Mouse (Mus musculus) hindbrain, postnatal 0 days (tissue): Measurements from ENCODE around the gene Ccdc162. TPM values are rescaled to one million over a fixed set of nuclear protein-coding genes. Genes with fewer than 3 reads are reported as not detected.

Experiments used
- ATAC-seq: fragments of 200-750 bp; cut with Nextera tagmentation; 2 replicates; pipeline ENCODE4 v1.8.0; 2017; ENCODE audit warnings: mild to moderate bottlenecking, moderate TSS enrichment, moderate library complexity
- DNase-seq: peaks from one replicate; pipeline ENCODE4 v3.0.0-alpha.2; 2015; ENCODE audit warnings: low spot score
- H3K27ac ChIP-seq: fragments of 300-500 bp; sonication (generic); 2 replicates; pipeline ENCODE4 v1.5.1; 2014; ENCODE audit warnings: mild to moderate bottlenecking
- H3K27me3 ChIP-seq: fragments of 300-500 bp; sonication (generic); 2 replicates; pipeline ENCODE4 v1.6.1; 2014; ENCODE audit warnings: low read length, mixed read lengths; ENCODE audit not compliant: insufficient read depth
- H3K36me3 ChIP-seq: fragments of 300-500 bp; sonication (generic); 2 replicates; pipeline ENCODE4 v1.6.1; 2014; ENCODE audit warnings: low read length, mixed read lengths; ENCODE audit not compliant: insufficient read depth
- H3K4me1 ChIP-seq: fragments of 300-500 bp; sonication (generic); 2 replicates; pipeline ENCODE4 v1.6.1; 2014; ENCODE audit warnings: antibody characterized with exemption, low read length, mixed read lengths; ENCODE audit not compliant: insufficient read depth
- H3K4me2 ChIP-seq: fragments of 300-500 bp; sonication (generic); 2 replicates; pipeline ENCODE4 v1.6.1; 2014; ENCODE audit warnings: low read depth, mild to moderate bottlenecking, low read length, moderate library complexity, mixed read lengths
- H3K4me3 ChIP-seq: fragments of 300-500 bp; sonication (generic); 2 replicates; pipeline ENCODE4 v1.5.1; 2014; ENCODE audit warnings: low read length
- H3K9ac ChIP-seq: fragments of 300-500 bp; sonication (generic); replicated peaks from 2 replicates; pipeline ENCODE4 v1.6.1; 2014; ENCODE audit warnings: mild to moderate bottlenecking, low read length, moderate library complexity, mixed read lengths
- H3K9me3 ChIP-seq: fragments of 300-500 bp; sonication (generic); 2 replicates; pipeline ENCODE4 v1.6.1; 2016; ENCODE audit warnings: low read length, mixed read lengths
- CTCF ChIP-seq: IDR thresholded peaks from 2 replicates; pipeline ENCODE4 v1.5.1; 2016; ENCODE audit warnings: antibody characterized with exemption, control low read depth, low read depth
- WGBS: fragments of 180-500 bp; shearing (Covaris S2); extraction: QIAGEN DNeasy Blood & Tissue Kit; methylation state at CpG from one replicate; pipeline ENCODE4 v1.1.7; 2014; 5-methylcytosine and 5-hydroxymethylcytosine counted together
- polyA plus RNA-seq: library from polyadenylated mRNA; unstranded; fragments of >200 nt; fragmentation: Nextera tagmentation; extraction: Ambion mirVana; gene quantifications from 2 replicates; pipeline ENCODE4 v1.2.1, GENCODE M21; 2015
- total RNA-seq: library from RNA; depleted of rRNA; stranded (reverse); fragments of >200 nt; gene quantifications from 2 replicates; pipeline ENCODE4 v1.2.3, GENCODE M21; 2014

The Ccdc162 gene
- total and polyA plus RNA-seq, 2 experiments from 2014 or later: 2.1 to 3.3 TPM

- WGBS: 96% methylated on average over 2 of the region's 2 CpGs
- no peak overlapping the region for H3K4me2 ChIP-seq
- no peak for DNase-seq
- H3K27ac ChIP-seq: no peak overlapping the region
- no peak for ATAC-seq
- no peak for TF ChIP-seq CTCF
- no peaks in the 10 kb centered on the region for H3K9me3 ChIP-seq
- no peaks in the 10 kb centered on the region for H3K4me1 ChIP-seq
- no peak overlapping the region for H3K9ac ChIP-seq
- no peak overlapping the region for H3K4me3 ChIP-seq
- H3K36me3 ChIP-seq: no peaks in the 10 kb centered on the region
- no peaks in the 10 kb centered on the region for H3K27me3 ChIP-seq
These were observed 96.4 kb downstream of the Ccdc162 start for GRCm38 (mm10) chr10:41619988-41620387.

GRCm38 (mm10) chr10:41615487-41615886, 100.9 kb downstream of the Ccdc162 start:
- Histone ChIP-seq H3K9me3 (no peaks in the 10 kb centered on the region), H3K4me1 (no peaks in the 10 kb centered on the region), H3K27me3 (no peaks in the 10 kb centered on the region), H3K4me3 (no peak overlapping the region), H3K36me3 (no peaks in the 10 kb centered on the region), H3K27ac (no peak overlapping the region), H3K9ac (no peak overlapping the region), H3K4me2 (no peak overlapping the region)
- no peak for TF ChIP-seq CTCF
- DNase-seq (no peak), ATAC-seq (no peak)
- WGBS: 84% methylated on average over 4 of the region's 4 CpGs

- DNase-seq: no peak
- 81% methylated on average over 5 of the region's 5 CpGs for WGBS
These were observed 104.5 kb downstream of the Ccdc162 start for GRCm38 (mm10) chr10:41611941-41612340.

GRCm38 (mm10) chr10:41609475-41609874, 107.0 kb downstream of the Ccdc162 start:
- no peaks in the 10 kb centered on the region for H3K27me3 ChIP-seq
- no peaks in the 10 kb centered on the region for H3K9me3 ChIP-seq
- H3K4me1 ChIP-seq: 0 out of 2 replicates have a peak, but pooled peaks cover 6% of the 10 kb centered on the region
- no peak overlapping the region for H3K4me2 ChIP-seq
- H3K27ac ChIP-seq: no peak overlapping the region
- ATAC-seq: no peak
- WGBS: 96% methylated on average over 1 of the region's 1 CpGs
- no peak overlapping the region for H3K9ac ChIP-seq
- DNase-seq: no peak
- no peaks in the 10 kb centered on the region for H3K36me3 ChIP-seq
- TF ChIP-seq CTCF: no peak
- H3K4me3 ChIP-seq: no peak overlapping the region

More at GRCm38 (mm10) chr10:41611941-41612340, 104.5 kb downstream of the Ccdc162 start:
- Histone ChIP-seq H3K4me3 (no peak overlapping the region), H3K9me3 (no peaks in the 10 kb centered on the region), H3K36me3 (no peaks in the 10 kb centered on the region), H3K9ac (no peak overlapping the region), H3K4me1 (no peaks in the 10 kb centered on the region), H3K27ac (no peak overlapping the region), H3K4me2 (no peak overlapping the region), H3K27me3 (no peaks in the 10 kb centered on the region)
- no peak for ATAC-seq
- no peak for TF ChIP-seq CTCF

GRCm38 (mm10) chr10:41608485-41608884, 107.9 kb downstream of the Ccdc162 start:
- 0 out of 2 replicates have a peak, but pooled peaks cover 6% of the 10 kb centered on the region for H3K4me1 ChIP-seq
- no peak overlapping the region for H3K4me3 ChIP-seq
- no peaks in the 10 kb centered on the region for H3K36me3 ChIP-seq
- 96% methylated on average over 3 of the region's 3 CpGs for WGBS
- no peak overlapping the region for H3K4me2 ChIP-seq
- H3K27me3 ChIP-seq: no peaks in the 10 kb centered on the region
- DNase-seq (no peak), ATAC-seq (no peak)
- no peak for TF ChIP-seq CTCF
- H3K27ac ChIP-seq: no peak overlapping the region
- H3K9me3 ChIP-seq: no peaks in the 10 kb centered on the region
- no peak overlapping the region for H3K9ac ChIP-seq

GRCm38 (mm10) chr10:41602667-41603066, 113.8 kb downstream of the Ccdc162 start:
- Histone ChIP-seq H3K36me3 (no peaks in the 10 kb centered on the region), H3K4me1 (0 out of 2 replicates have a peak, but pooled peaks cover 6% of the 10 kb centered on the region), H3K27ac (no peak overlapping the region), H3K4me3 (no peak overlapping the region), H3K9ac (no peak overlapping the region), H3K9me3 (no peaks in the 10 kb centered on the region), H3K4me2 (no peak overlapping the region), H3K27me3 (no peaks in the 10 kb centered on the region)
- DNase-seq: no peak
- no peak for TF ChIP-seq CTCF
- no peak for ATAC-seq
- 91% methylated on average over 1 of the region's 1 CpGs for WGBS

GRCm38 (mm10) chr10:41601898-41602545, 114.4 kb downstream of the Ccdc162 start:
- no peak for DNase-seq
- no peak overlapping the region for H3K9ac ChIP-seq

More at GRCm38 (mm10) chr10:41601898-41602545, 114.4 kb downstream of the Ccdc162 start:
- Histone ChIP-seq H3K27ac (no peak overlapping the region), H3K4me2 (no peak overlapping the region), H3K36me3 (no peaks in the 10 kb centered on the region), H3K4me1 (0 out of 2 replicates have a peak, but pooled peaks cover 6% of the 10 kb centered on the region), H3K4me3 (no peak overlapping the region), H3K27me3 (no peaks in the 10 kb centered on the region), H3K9me3 (no peaks in the 10 kb centered on the region)
- 73% methylated on average over 7 of the region's 7 CpGs for WGBS
- no peak for ATAC-seq
- TF ChIP-seq CTCF: no peak
